Mouse (Mus musculus) heart, postnatal 0 days (tissue): Measurements from ENCODE around the gene Cdipt.
A peak's percentile ranks its signal among the peaks of the same experiment; 100 is the strongest.

Experiments used
- CTCF ChIP-seq: IDR thresholded peaks from 2 replicates; pipeline ENCODE4 v1.5.1; 2016; ENCODE audit warnings: antibody characterized with exemption, control low read depth, low read depth
- EP300 ChIP-seq: IDR thresholded peaks from 2 replicates; pipeline ENCODE4 v1.6.1; 2016; ENCODE audit warnings: antibody characterized with exemption, low read depth

- TF ChIP-seq CTCF (peak; percentile 60), EP300 (no peak)
These were observed 12.0 kb upstream of the Cdipt start for GRCm38 (mm10) chr7:126963548-126964286.
